In genomic region chr7:25369058-25369749, GRCm38 (mm10) we compare ENCODE assay signal across 19 mouse cellular contexts. TPM values are rescaled to one million over a fixed set of nuclear protein-coding genes. Genes with fewer than 3 reads are reported as not detected.
DNase-seq lines count a peak whose midpoint lies in the region; ATAC-seq and TF ChIP-seq lines count a peak whose summit lies in the region.
"Had no signal": no experiment of that assay in that cellular context is flagged by ENCODE, and none has a peak within 500 bp of the region (broad histone marks: within the 10 kb centered on the region; RNA-seq: fewer than 3 reads in every experiment).

Cnfn (minus strand) TSS chr7:25369724.

- TF ChIP-seq POLR2A in cerebellum, adult 2 months (IDR thresholded peaks at IDR 0.05; ENCODE audit: borderline replicate concordance, insufficient read depth, low read length), result no peak

- peaks cover 6% of the 10 kb centered on the region for H3K36me3 ChIP-seq in embryonic facial prominence, embryonic 13.5 days
- H3K36me3 ChIP-seq in embryonic facial prominence, embryonic 10.5 days (replicated peaks), result peaks cover 9% of the 10 kb centered on the region
- peaks cover 3% of the 10 kb centered on the region for H3K36me3 ChIP-seq in megakaryocyte, embryonic 14.5 days (replicated peaks; ENCODE audit: low read length)
- H3K36me3 ChIP-seq in embryonic facial prominence, embryonic 15.5 days, result peaks cover 2% of the 10 kb centered on the region
- peaks cover 5% of the 10 kb centered on the region for H3K36me3 ChIP-seq in hindbrain, embryonic 13.5 days

- H3K27ac ChIP-seq in embryonic facial prominence, embryonic 13.5 days, result no peak within 1 kb of the TSS
- no peak within 1 kb of the TSS for H3K27ac ChIP-seq in embryonic facial prominence, embryonic 10.5 days (replicated peaks)
- H3K27ac ChIP-seq in cerebellum, adult 2 months (ENCODE audit: insufficient read depth, low read length), result no peak within 1 kb of the TSS
- H3K27ac ChIP-seq in embryonic facial prominence, embryonic 15.5 days (replicated peaks), result no peak within 1 kb of the TSS
- H3K27ac ChIP-seq in hindbrain, embryonic 13.5 days, result no peak within 1 kb of the TSS
- H3K27ac ChIP-seq: midbrain, embryonic 10.5 days; neural tube, embryonic 13.5 days had no signal

- no peak for TF ChIP-seq CTCF in cerebellum, adult 2 months (IDR thresholded peaks at IDR 0.05; ENCODE audit: borderline replicate concordance, insufficient read depth, low read depth, low read length)

- no peak within 1 kb of the TSS for H3K4me3 ChIP-seq in embryonic facial prominence, embryonic 13.5 days
- no peak within 1 kb of the TSS for H3K4me3 ChIP-seq in embryonic facial prominence, embryonic 10.5 days
- peak within 1 kb of the TSS; percentile 33 for H3K4me3 ChIP-seq in megakaryocyte, embryonic 14.5 days (replicated peaks)
- no peak within 1 kb of the TSS for H3K4me3 ChIP-seq in cerebellum, adult 2 months (replicated peaks; ENCODE audit: insufficient read depth, low read depth, low read length)
- no peak within 1 kb of the TSS for H3K4me3 ChIP-seq in embryonic facial prominence, embryonic 15.5 days (replicated peaks)
- H3K4me3 ChIP-seq in hindbrain, embryonic 13.5 days, result no peak within 1 kb of the TSS
- H3K4me3 ChIP-seq: midbrain, embryonic 10.5 days; neural tube, embryonic 13.5 days had no signal

- peak within 1 kb of the TSS; percentile 36; the same call in 1 of the 2 replicates for H3K9ac ChIP-seq in embryonic facial prominence, embryonic 13.5 days
- H3K9ac ChIP-seq in embryonic facial prominence, embryonic 15.5 days, result no peak within 1 kb of the TSS
- no peak within 1 kb of the TSS for H3K9ac ChIP-seq in hindbrain, embryonic 13.5 days
- H3K9ac ChIP-seq: heart, embryonic 12.5 days had no signal

- no peak within 1 kb of the TSS for H3K4me2 ChIP-seq in embryonic facial prominence, embryonic 13.5 days
- no peak within 1 kb of the TSS for H3K4me2 ChIP-seq in embryonic facial prominence, embryonic 15.5 days (replicated peaks)
- no peak within 1 kb of the TSS for H3K4me2 ChIP-seq in hindbrain, embryonic 13.5 days
- H3K4me2 ChIP-seq: neural tube, embryonic 13.5 days had no signal

- H3K27me3 ChIP-seq in embryonic facial prominence, embryonic 13.5 days, result peaks cover 58% of the 10 kb centered on the region
- peaks cover 64% of the 10 kb centered on the region for H3K27me3 ChIP-seq in embryonic facial prominence, embryonic 10.5 days (replicated peaks; ENCODE audit: low read depth, poor library complexity, severe bottlenecking)
- peaks cover 77% of the 10 kb centered on the region for H3K27me3 ChIP-seq in megakaryocyte, embryonic 14.5 days (replicated peaks)
- no peaks in the 10 kb centered on the region for H3K27me3 ChIP-seq in cerebellum, adult 2 months (ENCODE audit: control insufficient read depth, insufficient read depth, low read length)
- peaks cover 42% of the 10 kb centered on the region for H3K27me3 ChIP-seq in embryonic facial prominence, embryonic 15.5 days
- peaks cover 52% of the 10 kb centered on the region for H3K27me3 ChIP-seq in hindbrain, embryonic 13.5 days

- 43% methylated on average over 12 of the region's 12 CpGs for WGBS in embryonic facial prominence, embryonic 13.5 days
- 49% methylated on average over 12 of the region's 12 CpGs for WGBS in embryonic facial prominence, embryonic 10.5 days
- 18% methylated on average over 12 of the region's 12 CpGs for WGBS in cerebellum, adult 2 months
- 41% methylated on average over 12 of the region's 12 CpGs for WGBS in embryonic facial prominence, embryonic 15.5 days
- 51% methylated on average over 12 of the region's 12 CpGs for WGBS in hindbrain, embryonic 13.5 days

- intact Hi-C loops in left cerebral cortex, postnatal 4 days (cut with DNase I), result no loop called here

- DNase-seq in embryonic facial prominence, embryonic 10.5 days (ENCODE audit: low spot score), result no peak
- peak; percentile 62 to 63 for DNase-seq in cerebellum, adult 2 months
- no peak for DNase-seq in left cerebral cortex, postnatal 4 days
- DNase-seq: adrenal gland, postnatal 10 days; B cell, adult 2 months; kidney, adult 18-20 months; layer of hippocampus, adult 9-11 months; lung, postnatal 14 days had no signal

- ATAC-seq in embryonic facial prominence, embryonic 13.5 days (ENCODE audit: insufficient number of reproducible peaks, insufficient read depth, low FRiP score, low TSS enrichment, low read depth), result no peak
- ATAC-seq in megakaryocyte, adult 5-6 weeks (ENCODE audit: poor library complexity, severe bottlenecking), result no peak
- ATAC-seq in embryonic facial prominence, embryonic 15.5 days (ENCODE audit: insufficient number of reproducible peaks, low FRiP score, low TSS enrichment, low read depth), result no peak
- ATAC-seq in hindbrain, embryonic 13.5 days (ENCODE audit: low FRiP score), result no peak

- peaks cover 30% of the 10 kb centered on the region for H3K4me1 ChIP-seq in embryonic facial prominence, embryonic 13.5 days
- H3K4me1 ChIP-seq in embryonic facial prominence, embryonic 10.5 days, result peaks cover 44% of the 10 kb centered on the region
- H3K4me1 ChIP-seq in megakaryocyte, embryonic 14.5 days, result peaks cover 13% of the 10 kb centered on the region; the same call in 1 of the 2 replicates
- H3K4me1 ChIP-seq in cerebellum, adult 2 months (ENCODE audit: control insufficient read depth, insufficient read depth, low read length), result peaks cover 25% of the 10 kb centered on the region
- H3K4me1 ChIP-seq in embryonic facial prominence, embryonic 15.5 days, result peaks cover 26% of the 10 kb centered on the region
- peaks cover 31% of the 10 kb centered on the region for H3K4me1 ChIP-seq in hindbrain, embryonic 13.5 days (replicated peaks)
- H3K4me1 ChIP-seq: heart, embryonic 12.5 days had no signal

- H3K9me3 ChIP-seq in embryonic facial prominence, embryonic 13.5 days, result no peaks in the 10 kb centered on the region
- no peaks in the 10 kb centered on the region for H3K9me3 ChIP-seq in embryonic facial prominence, embryonic 10.5 days
- H3K9me3 ChIP-seq in megakaryocyte, embryonic 14.5 days, result no peaks in the 10 kb centered on the region
- H3K9me3 ChIP-seq in embryonic facial prominence, embryonic 15.5 days (replicated peaks), result no peaks in the 10 kb centered on the region
- H3K9me3 ChIP-seq in hindbrain, embryonic 13.5 days, result no peaks in the 10 kb centered on the region
- H3K9me3 ChIP-seq: heart, embryonic 12.5 days; midbrain, embryonic 10.5 days; neural tube, embryonic 13.5 days had no signal

RNA-seq across cellular contexts. Expression of gene Cnfn, which starts in this region (rescaled TPM):
- 4.4 and 7.0 TPM in 2 replicates for polyA plus RNA-seq in embryonic facial prominence, embryonic 13.5 days (2015; fragmentation: Nextera tagmentation; extraction: Ambion mirVana)
- polyA plus RNA-seq in embryonic facial prominence, embryonic 10.5 days (2016; fragmentation: Nextera tagmentation; extraction: Ambion mirVana), result not detected in 2 replicates
- not detected in 2 replicates for polyA plus RNA-seq in megakaryocyte, embryonic 14.5 days (2012; ENCODE audit: insufficient read depth, low replicate concordance)
- total RNA-seq in megakaryocyte, adult 5-6 weeks (2015), result not detected in 2 replicates
- not detected in 2 replicates for total RNA-seq in megakaryocyte, adult 5-6 weeks (2017)
- polyA plus RNA-seq in cerebellum, adult 2 months (2012; rRNA removed), result 0.59 TPM in 1 of 2 replicates, not detected in the other
- polyA plus RNA-seq in embryonic facial prominence, embryonic 15.5 days (2015; fragmentation: Nextera tagmentation; extraction: Ambion mirVana), result 382 and 413 TPM in 2 replicates
- polyA plus RNA-seq in hindbrain, embryonic 13.5 days (2015; fragmentation: Nextera tagmentation; extraction: Ambion mirVana), result not detected in 2 replicates
- total RNA-seq in left cerebral cortex, postnatal 4 days (2021), result not detected
- total RNA-seq: adrenal gland, postnatal 10 days; gastrocnemius, postnatal 4 days; heart, postnatal 25 days had no signal
- polyA plus RNA-seq: heart, embryonic 12.5 days; liver, embryonic 16.5 days; midbrain, embryonic 10.5 days; neural tube, embryonic 13.5 days had no signal

Comparison
In these comparisons a context has a peak if more than half of its experiments do, and no peak if none do; other contexts are left out.
1. RNA of gene Cnfn (polyA plus RNA-seq): 382 to 413 TPM in embryonic facial prominence, embryonic 15.5 days; 4.4 to 7.0 TPM in embryonic facial prominence, embryonic 13.5 days, not detected in hindbrain, embryonic 13.5 days, not detected in embryonic facial prominence, embryonic 10.5 days, 0.59 TPM in cerebellum, adult 2 months and not detected in megakaryocyte, embryonic 14.5 days; every median in the first group is over 10 times any median in the second.
2. Peak in DNase-seq in cerebellum, adult 2 months; RNA of the gene not detected or under 1 TPM.